Mouse (Mus musculus): ENCODE data around the gene Olfr557.

Olfr557 gene

GRCm38 (mm10) chr7:102695358-102696125, at the start of gene Olfr557:
Olfr557 (plus strand) TSS chr7:102695910.
- DNase-seq (ENCODE audit: low read depth, low spot score), result peak; percentile 55

- no peak for DNase-seq (ENCODE audit: low read depth, low spot score)
Measured at GRCm38 (mm10) chr7:102658523-102658922, 37.2 kb upstream of the Olfr557 start, which contains the start of gene Olfr555. Olfr555 (plus strand) TSS chr7:102658823.

GRCm38 (mm10) chr7:102664599-102664998, 31.1 kb upstream of the Olfr557 start, which contains the start of gene Olfr556:
Olfr556 (plus strand) TSS chr7:102664899.
- DNase-seq (ENCODE audit: low read depth, low spot score), result no peak

GRCm38 (mm10) chr7:102665378-102665777, 30.3 kb upstream of the Olfr557 start:
- DNase-seq (ENCODE audit: low read depth, low spot score), result no peak

GRCm38 (mm10) chr7:102676225-102676624, 19.5 kb upstream of the Olfr557 start:
- DNase-seq (ENCODE audit: low read depth, low spot score), result no peak

- no peak for DNase-seq (ENCODE audit: low read depth, low spot score)
Measured at GRCm38 (mm10) chr7:102681916-102682315, 13.8 kb upstream of the Olfr557 start.

GRCm38 (mm10) chr7:102686944-102687501, 8.7 kb upstream of the Olfr557 start, which contains the start of gene Trim68:
Trim68 (minus strand) TSS chr7:102687327.
- peak; percentile 94 for DNase-seq (ENCODE audit: low read depth, low spot score)

GRCm38 (mm10) chr7:102698461-102698860, 2.8 kb downstream of the Olfr557 start:
- DNase-seq (ENCODE audit: low read depth, low spot score), result no peak

- no peak for DNase-seq (ENCODE audit: low read depth, low spot score)
Measured at GRCm38 (mm10) chr7:102701915-102702314, 6.2 kb downstream of the Olfr557 start, which contains the start of gene Olfr558. Olfr558 (plus strand) TSS chr7:102702215.

GRCm38 (mm10) chr7:102718970-102719369, 23.3 kb downstream of the Olfr557 start, which contains the start of gene Olfr33:
Olfr33 (minus strand) TSS chr7:102719070.
- no peak for DNase-seq (ENCODE audit: low read depth, low spot score)

- no peak for DNase-seq (ENCODE audit: low read depth, low spot score)
Measured at GRCm38 (mm10) chr7:102727391-102727790, 31.7 kb downstream of the Olfr557 start, which contains the start of gene Olfr559. Olfr559 (minus strand) TSS chr7:102727491.

- DNase-seq (ENCODE audit: low read depth, low spot score), result no peak
Measured at GRCm38 (mm10) chr7:102733793-102734192, 38.1 kb downstream of the Olfr557 start.

GRCm38 (mm10) chr7:102737705-102738104, 42.0 kb downstream of the Olfr557 start:
- DNase-seq (ENCODE audit: low read depth, low spot score), result no peak
